Mouse (Mus musculus): ENCODE results near the gene 2010111I01Rik. TPM values are rescaled to one million over a fixed set of nuclear protein-coding genes. Genes with fewer than 3 reads are reported as not detected.

2010111I01Rik gene
- polyA plus RNA-seq, 1 experiment from 2014 or later = 27.7 TPM

DNA sequence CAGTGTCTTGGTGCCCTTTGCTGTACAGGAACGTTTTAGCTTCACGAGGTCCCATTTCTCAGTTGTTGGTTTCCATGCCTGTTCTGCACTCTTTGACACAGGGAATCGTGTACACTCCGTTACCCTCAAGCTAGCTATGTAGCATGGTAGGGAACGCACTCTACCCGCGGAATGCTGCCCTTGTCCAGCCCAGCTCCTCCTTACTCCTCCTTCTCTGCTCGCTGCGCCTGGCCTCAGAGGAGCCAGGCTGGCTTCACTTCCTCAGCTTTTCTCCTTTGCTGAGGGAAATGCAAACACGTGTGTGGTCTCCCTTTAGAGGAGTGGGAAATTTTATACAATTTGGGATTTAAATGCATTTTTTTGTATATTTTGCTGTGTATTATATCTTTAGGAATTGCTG lies 73.2 kb downstream of the 2010111I01Rik start:
- ATAC-seq (ENCODE audit: low FRiP score, low read depth) = no peak
- Histone ChIP-seq H3K4me2 (no peak overlapping the region), H3K4me3 (no peak overlapping the region), H3K9ac (no peak overlapping the region), H3K9me3 (no peaks in the 10 kb centered on the region), H3K36me3 (no peaks in the 10 kb centered on the region), H3K27ac (replicated peaks) (no peak overlapping the region), H3K4me1 (replicated peaks) (peaks cover 5% of the 10 kb centered on the region), H3K27me3 (no peaks in the 10 kb centered on the region)
- WGBS = 52% methylated on average over 10 of the region's 10 CpGs

DNA sequence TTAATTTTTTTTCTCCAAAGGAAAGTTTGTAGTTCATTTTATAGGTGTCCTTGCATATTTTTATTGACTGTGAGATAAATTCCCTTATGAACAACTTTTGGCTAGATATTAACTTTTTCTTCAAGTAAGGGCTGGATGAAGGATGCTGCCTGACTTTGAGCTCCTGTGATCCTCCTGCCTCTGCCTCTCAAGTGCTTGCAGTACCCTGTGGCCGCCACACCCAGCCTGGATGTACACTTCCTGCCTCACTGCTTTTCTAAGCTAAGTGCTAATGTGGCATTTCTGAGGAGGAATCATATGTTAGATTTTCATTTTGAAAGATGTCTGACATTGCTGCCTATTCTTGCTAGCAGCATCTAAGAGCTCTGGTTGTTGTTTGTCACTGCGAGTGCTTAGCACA lies 73.7 kb downstream of the 2010111I01Rik start:
- Histone ChIP-seq H3K4me3 (no peak overlapping the region), H3K27me3 (no peaks in the 10 kb centered on the region), H3K9ac (no peak overlapping the region), H3K4me2 (no peak overlapping the region), H3K4me1 (replicated peaks) (no peaks in the 10 kb centered on the region; the same call in 1 of the 2 replicates), H3K9me3 (no peaks in the 10 kb centered on the region), H3K36me3 (no peaks in the 10 kb centered on the region), H3K27ac (replicated peaks) (no peak overlapping the region)
- ATAC-seq (ENCODE audit: low FRiP score, low read depth) = no peak
- 86% methylated on average over 2 of the region's 2 CpGs for WGBS

DNA sequence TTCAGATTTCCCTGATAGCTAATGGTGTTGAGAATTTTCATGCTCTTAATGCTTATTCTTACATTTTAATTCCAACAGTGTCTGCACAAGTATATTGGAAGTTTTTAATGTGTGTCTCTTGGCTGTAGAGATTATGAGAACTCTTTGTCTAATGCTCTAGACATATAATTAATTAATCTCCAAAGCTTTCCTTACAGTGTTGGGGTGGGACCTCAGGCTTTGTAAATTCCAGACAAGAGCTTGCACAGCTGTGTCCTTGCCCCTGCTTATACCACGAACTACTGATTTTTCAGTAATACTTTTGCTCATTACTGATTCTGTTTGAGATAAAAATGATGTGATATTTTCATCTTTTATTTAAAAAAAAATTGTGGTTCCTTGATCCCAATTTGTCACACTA lies 74.2 kb downstream of the 2010111I01Rik start:
- no peaks in the 10 kb centered on the region for H3K27me3 ChIP-seq
- H3K9me3 ChIP-seq = no peaks in the 10 kb centered on the region
- H3K27ac ChIP-seq (replicated peaks) = no peak overlapping the region
- no peak for ATAC-seq (ENCODE audit: low FRiP score, low read depth)
- no peak overlapping the region for H3K4me2 ChIP-seq
- H3K4me3 ChIP-seq = no peak overlapping the region
- WGBS = 65% methylated on average over 1 of the region's 1 CpGs
- no peaks in the 10 kb centered on the region for H3K36me3 ChIP-seq
- H3K9ac ChIP-seq = no peak overlapping the region
- no peaks in the 10 kb centered on the region; the same call in 1 of the 2 replicates for H3K4me1 ChIP-seq (replicated peaks)

DNA sequence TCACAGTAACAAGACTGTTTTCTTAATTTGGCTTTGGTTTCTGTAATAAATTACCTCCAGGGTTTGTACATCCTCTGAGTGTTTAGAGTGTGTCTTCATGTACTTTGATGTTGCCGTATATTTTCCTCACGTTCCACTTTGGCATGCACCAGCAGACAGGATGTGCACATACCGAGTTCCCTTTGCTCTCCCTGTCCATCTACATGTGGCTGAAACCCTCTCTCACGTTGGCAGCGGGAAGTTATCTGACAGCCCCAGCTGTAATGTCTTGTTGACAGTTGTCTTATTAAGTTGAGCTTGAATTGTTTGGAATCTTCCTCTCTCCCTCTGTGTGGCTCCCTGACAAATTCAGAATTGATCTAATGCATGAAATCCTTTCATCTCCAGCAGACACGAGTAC lies 74.6 kb downstream of the 2010111I01Rik start:
- no peak overlapping the region for H3K27ac ChIP-seq (replicated peaks)
- ATAC-seq (ENCODE audit: low FRiP score, low read depth) = no peak

DNA sequence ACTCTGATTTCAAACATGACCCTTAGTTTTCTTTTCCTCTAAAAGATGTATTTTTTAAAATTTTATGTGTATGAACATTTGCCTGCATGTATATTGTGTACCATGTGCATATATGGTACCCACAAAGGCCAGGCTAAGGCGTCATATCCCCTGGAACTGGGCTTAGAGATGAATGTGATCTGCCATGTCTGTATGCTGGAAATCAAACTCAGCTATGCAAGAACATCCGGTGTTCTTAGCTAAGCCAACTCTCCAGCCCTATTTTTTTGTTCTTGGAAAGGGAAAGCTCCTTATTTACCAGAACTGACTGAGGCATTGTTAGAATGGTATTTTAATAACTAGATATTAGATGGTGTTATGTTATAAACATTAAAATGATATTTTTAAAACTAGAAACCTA lies 75.2 kb downstream of the 2010111I01Rik start:
- H3K4me3 ChIP-seq = no peak overlapping the region
- no peaks in the 10 kb centered on the region for H3K27me3 ChIP-seq
- no peak overlapping the region for H3K27ac ChIP-seq (replicated peaks)
- no peaks in the 10 kb centered on the region for H3K36me3 ChIP-seq
- 76% methylated on average over 2 of the region's 2 CpGs for WGBS
- no peaks in the 10 kb centered on the region; the same call in 1 of the 2 replicates for H3K4me1 ChIP-seq (replicated peaks)
- no peak for ATAC-seq (ENCODE audit: low FRiP score, low read depth)
- no peak overlapping the region for H3K4me2 ChIP-seq
- H3K9me3 ChIP-seq = no peaks in the 10 kb centered on the region
- no peak overlapping the region for H3K9ac ChIP-seq

More for the DNA sequence above, 74.6 kb downstream of the 2010111I01Rik start:
- 54% methylated on average over 6 of the region's 6 CpGs for WGBS
- Histone ChIP-seq H3K27me3 (no peaks in the 10 kb centered on the region), H3K4me2 (no peak overlapping the region), H3K4me1 (replicated peaks) (no peaks in the 10 kb centered on the region; the same call in 1 of the 2 replicates), H3K36me3 (no peaks in the 10 kb centered on the region), H3K9me3 (no peaks in the 10 kb centered on the region), H3K9ac (no peak overlapping the region), H3K4me3 (no peak overlapping the region)

DNA sequence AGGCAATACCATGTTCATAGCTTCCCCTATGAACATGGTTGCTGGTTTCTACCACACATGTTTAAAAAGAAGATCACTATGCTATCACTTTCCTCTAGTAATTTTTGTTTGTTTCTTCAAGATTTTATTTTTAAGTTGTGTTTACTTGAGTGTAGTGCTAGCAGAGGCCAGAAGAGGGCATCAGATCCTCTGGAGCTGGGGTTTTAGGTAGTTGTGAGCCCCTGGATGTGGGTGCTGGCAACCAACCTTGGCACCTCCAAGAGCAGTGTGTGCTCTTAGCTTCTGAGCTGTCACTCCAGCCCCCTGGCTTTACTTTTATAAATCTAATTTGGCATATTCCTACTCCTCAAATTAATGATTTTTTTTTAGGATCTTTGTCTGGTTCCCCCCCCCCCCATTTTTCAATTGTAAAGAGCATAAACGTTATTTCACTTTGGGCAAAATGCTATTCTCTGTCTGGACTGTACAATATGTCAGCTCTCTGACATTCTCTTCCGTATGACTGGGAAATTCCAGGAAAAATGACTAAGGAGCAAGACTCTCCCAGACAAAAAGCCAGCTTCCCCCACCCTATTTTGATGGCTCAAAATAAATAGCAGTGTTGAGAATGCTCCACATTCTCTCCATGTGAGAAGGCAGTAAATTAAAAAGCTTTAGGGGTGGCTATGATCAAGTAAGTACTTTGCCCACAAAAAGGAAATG lies 81.0 kb downstream of the 2010111I01Rik start:
- Histone ChIP-seq H3K4me1 (replicated peaks) (no peaks in the 10 kb centered on the region), H3K27ac (replicated peaks) (no peak overlapping the region), H3K9ac (no peak overlapping the region), H3K27me3 (no peaks in the 10 kb centered on the region), H3K9me3 (no peaks in the 10 kb centered on the region), H3K36me3 (no peaks in the 10 kb centered on the region), H3K4me2 (no peak overlapping the region), H3K4me3 (no peak overlapping the region)
- WGBS = 88% methylated on average over 2 of the region's 2 CpGs
- ATAC-seq (ENCODE audit: low FRiP score, low read depth) = no peak

DNA sequence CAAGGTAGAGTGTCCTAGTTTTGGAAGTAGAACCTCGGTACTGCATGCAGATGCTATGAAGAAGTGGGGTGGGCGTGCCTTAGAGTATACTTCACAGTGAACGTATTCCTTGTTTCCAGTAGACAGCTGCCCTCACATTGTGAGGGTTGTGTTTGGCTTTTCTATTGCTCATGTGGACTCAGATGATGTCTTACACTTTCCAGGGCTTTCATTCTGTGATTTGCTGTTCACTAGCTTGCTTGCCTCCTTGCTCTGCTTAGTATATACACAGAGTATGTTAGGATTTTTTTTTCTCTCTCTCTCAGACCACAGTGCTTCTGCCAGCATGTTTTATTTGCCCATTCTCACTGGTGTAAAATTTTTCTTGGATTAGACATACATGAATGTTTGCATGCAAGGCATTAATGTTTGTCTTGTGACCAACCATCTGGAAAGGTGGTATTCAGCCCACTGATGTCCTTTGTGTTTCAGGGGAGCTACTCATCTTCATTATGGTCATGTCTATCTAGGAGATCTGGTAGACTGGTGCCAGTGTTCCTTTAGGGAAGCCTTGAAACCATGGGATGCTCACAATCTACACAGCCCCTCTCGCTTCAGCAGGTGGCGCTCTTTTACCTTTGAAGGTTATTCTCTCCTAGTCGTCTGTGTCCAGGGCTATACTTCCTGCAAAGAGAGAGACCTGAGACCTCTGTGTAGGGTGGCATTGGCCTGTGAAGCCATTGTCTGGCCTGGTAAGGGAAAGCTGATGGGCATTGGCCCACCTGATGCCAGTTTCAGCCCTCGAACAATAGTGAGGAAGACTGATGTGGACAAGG lies 81.7 kb downstream of the 2010111I01Rik start:
- H3K36me3 ChIP-seq = no peaks in the 10 kb centered on the region
- H3K9me3 ChIP-seq = no peaks in the 10 kb centered on the region
- H3K9ac ChIP-seq = no peak overlapping the region
- H3K27ac ChIP-seq (replicated peaks) = no peak overlapping the region
- no peaks in the 10 kb centered on the region for H3K4me1 ChIP-seq (replicated peaks)
- H3K4me2 ChIP-seq = no peak overlapping the region
- H3K27me3 ChIP-seq = no peaks in the 10 kb centered on the region
- H3K4me3 ChIP-seq = no peak overlapping the region
- 47% methylated on average over 7 of the region's 7 CpGs for WGBS
- ATAC-seq (ENCODE audit: low FRiP score, low read depth) = peak; percentile 84

DNA sequence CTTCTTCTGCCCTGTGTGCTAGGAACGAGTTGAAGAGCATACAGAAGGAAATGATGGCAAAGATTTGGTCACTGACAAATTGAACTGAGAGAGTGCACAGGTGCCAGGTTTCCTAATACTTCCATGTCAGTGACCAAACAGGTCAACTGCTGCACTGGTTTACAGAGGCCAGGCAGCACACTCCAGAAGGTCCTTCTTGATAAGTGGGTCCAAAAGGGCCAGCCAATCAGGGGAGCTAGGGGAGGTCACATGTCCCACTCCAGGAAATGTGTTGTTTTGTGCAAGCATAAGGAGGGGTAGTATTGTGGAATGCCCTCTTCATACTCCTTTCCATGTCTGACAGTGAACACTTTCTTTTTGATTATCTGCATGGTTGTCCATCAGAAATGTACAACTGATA lies 99.0 kb downstream of the 2010111I01Rik start:
- no peak overlapping the region for H3K4me3 ChIP-seq
- H3K9ac ChIP-seq = no peak overlapping the region
- 86% methylated on average over 1 of the region's 1 CpGs for WGBS
- H3K9me3 ChIP-seq = no peaks in the 10 kb centered on the region
- no peak for ATAC-seq (ENCODE audit: low FRiP score, low read depth)
- no peaks in the 10 kb centered on the region for H3K27me3 ChIP-seq
- no peaks in the 10 kb centered on the region for H3K4me1 ChIP-seq (replicated peaks)
- no peak overlapping the region for H3K4me2 ChIP-seq
- no peaks in the 10 kb centered on the region for H3K36me3 ChIP-seq
- no peak overlapping the region for H3K27ac ChIP-seq (replicated peaks)

DNA sequence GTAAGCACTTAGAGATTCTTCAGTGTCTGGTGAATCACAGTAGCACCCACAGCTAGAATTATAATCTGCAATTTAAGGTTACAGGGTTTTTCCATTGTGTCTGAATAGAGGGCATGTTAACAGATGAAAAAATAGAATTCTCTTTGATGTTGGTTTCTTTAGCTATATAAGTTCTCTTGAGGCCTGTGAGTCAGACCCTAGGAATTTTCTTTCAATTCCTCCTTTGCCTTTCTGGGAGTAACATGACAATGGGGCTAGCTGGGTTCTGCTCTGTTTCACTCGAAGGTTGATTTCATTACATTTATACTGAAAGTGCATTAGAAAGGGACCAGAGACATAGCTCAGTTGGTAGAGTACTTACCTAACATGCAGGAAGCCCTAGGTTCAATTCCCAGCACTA lies 101.9 kb downstream of the 2010111I01Rik start:
- H3K9me3 ChIP-seq = no peaks in the 10 kb centered on the region
- ATAC-seq (ENCODE audit: low FRiP score, low read depth) = no peak
- no peak overlapping the region for H3K27ac ChIP-seq (replicated peaks)
- H3K4me1 ChIP-seq (replicated peaks) = no peaks in the 10 kb centered on the region
- H3K4me2 ChIP-seq = no peak overlapping the region
- no peaks in the 10 kb centered on the region for H3K36me3 ChIP-seq
- no peak overlapping the region for H3K9ac ChIP-seq
- WGBS = 84% methylated on average over 1 of the region's 1 CpGs
- H3K27me3 ChIP-seq = no peaks in the 10 kb centered on the region
- no peak overlapping the region for H3K4me3 ChIP-seq

DNA sequence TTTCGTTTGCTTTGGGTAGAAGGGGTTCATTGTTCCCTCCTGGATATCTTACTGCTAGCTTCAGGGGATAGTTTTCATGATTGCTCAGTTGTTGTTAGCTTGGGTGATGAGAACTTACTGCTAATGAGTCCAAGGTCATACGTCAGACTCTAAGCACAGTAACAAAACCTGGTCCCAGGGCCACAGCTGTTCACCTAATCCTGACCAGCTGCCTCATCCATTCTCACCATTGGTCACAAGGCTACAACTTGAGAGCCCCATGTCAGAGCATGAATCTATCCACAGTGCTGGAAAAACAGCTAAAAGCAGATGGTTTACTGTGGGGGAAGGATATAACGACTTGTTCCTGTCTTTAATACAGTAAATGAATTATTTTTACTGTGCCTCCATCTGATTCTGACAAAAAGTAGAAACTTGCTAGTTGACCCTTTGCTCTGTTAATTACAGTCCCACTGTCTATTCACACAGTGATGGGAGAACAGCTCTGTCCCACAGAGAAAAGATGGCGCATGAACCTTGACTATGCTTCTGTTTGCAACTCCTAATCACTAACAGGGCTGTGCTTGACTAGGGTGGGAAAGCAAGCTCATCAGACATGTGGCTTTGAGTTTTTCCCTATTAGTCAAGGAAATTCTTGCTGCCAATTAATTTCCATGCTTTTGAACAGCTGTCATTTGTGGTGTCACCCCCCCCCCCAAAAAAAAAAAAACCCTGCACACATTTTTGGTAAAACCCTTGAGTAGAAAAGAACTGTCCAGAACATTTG lies 103.9 kb downstream of the 2010111I01Rik start:
- Histone ChIP-seq H3K9me3 (no peaks in the 10 kb centered on the region), H3K27ac (replicated peaks) (no peak overlapping the region)
- no peak for ATAC-seq (ENCODE audit: low FRiP score, low read depth)

DNA sequence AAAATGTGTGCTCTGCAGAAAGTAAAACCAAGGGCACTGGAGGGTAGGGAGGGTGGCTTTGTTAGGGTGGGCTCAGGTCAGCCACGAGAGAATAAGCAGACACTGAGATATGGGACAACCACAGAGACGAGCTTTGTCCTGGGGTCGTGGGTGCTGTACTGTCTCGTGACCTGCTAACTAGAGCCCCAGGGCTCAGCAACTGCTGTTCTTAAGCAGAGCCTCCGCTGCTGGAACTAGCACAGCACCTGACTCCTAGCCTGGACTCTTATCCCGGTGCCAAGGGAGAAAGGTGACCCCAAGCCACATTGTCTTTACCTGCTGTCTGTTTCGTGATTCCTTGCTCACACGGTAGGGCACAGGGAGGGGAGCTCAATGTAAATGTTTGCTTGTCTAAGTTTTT lies 107.2 kb downstream of the 2010111I01Rik start:
- H3K4me1 ChIP-seq (replicated peaks) = no peaks in the 10 kb centered on the region
- WGBS = 70% methylated on average over 8 of the region's 8 CpGs
- no peak overlapping the region for H3K4me2 ChIP-seq
- no peak overlapping the region for H3K9ac ChIP-seq
- H3K27me3 ChIP-seq = no peaks in the 10 kb centered on the region
- no peak overlapping the region for H3K4me3 ChIP-seq
- H3K9me3 ChIP-seq = no peaks in the 10 kb centered on the region
- 0 out of 2 replicates have a peak, but pooled peaks have one; percentile 23 for ATAC-seq (ENCODE audit: low FRiP score, low read depth)
- no peak overlapping the region for H3K27ac ChIP-seq (replicated peaks)
- no peaks in the 10 kb centered on the region for H3K36me3 ChIP-seq

More for the DNA sequence above, 103.9 kb downstream of the 2010111I01Rik start:
- no peak overlapping the region for H3K4me3 ChIP-seq
- 82% methylated on average over 4 of the region's 4 CpGs for WGBS
- H3K27me3 ChIP-seq = no peaks in the 10 kb centered on the region
- no peak overlapping the region for H3K9ac ChIP-seq
- no peaks in the 10 kb centered on the region for H3K4me1 ChIP-seq (replicated peaks)
- no peaks in the 10 kb centered on the region for H3K36me3 ChIP-seq
- H3K4me2 ChIP-seq = no peak overlapping the region

DNA sequence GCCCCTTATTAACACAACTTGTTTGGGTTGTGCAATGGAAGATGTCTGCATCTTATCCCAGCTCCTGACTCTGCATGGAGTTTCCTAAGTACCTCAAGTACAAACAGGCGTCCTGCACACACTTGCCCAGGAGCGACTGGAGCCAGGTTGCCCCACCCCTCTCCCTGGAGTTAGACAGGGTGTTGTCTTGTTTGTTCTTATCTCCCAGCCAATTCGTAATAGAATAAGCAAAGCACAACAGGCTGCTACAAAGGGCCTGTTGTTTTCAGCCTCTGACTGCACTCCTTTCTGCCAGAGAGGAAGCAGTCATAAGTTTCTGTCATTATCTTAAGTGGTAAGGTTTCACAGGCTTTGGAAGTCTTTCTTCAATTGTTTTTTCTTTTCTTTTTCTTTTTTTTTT lies 107.7 kb downstream of the 2010111I01Rik start:
- Histone ChIP-seq H3K9ac (no peak overlapping the region), H3K4me1 (replicated peaks) (no peaks in the 10 kb centered on the region)
- WGBS = 42% methylated on average over 3 of the region's 3 CpGs

More for the DNA sequence above, 107.7 kb downstream of the 2010111I01Rik start:
- ATAC-seq (ENCODE audit: low FRiP score, low read depth) = no peak
- Histone ChIP-seq H3K4me2 (no peak overlapping the region), H3K27ac (replicated peaks) (no peak overlapping the region), H3K27me3 (no peaks in the 10 kb centered on the region), H3K9me3 (no peaks in the 10 kb centered on the region), H3K4me3 (no peak overlapping the region), H3K36me3 (no peaks in the 10 kb centered on the region)

Measured in hindbrain, embryonic 15.5 days (tissue).